Mouse (Mus musculus) forebrain, embryonic 10.5 days (tissue): Measurements from ENCODE around the gene Clk4. TPM values are rescaled to one million over a fixed set of nuclear protein-coding genes. Genes with fewer than 3 reads are reported as not detected.

Experiments used
- DNase-seq: peaks from one replicate; pipeline ENCODE4 v3.0.0-alpha.2; 2017; ENCODE audit warnings: low spot score; ENCODE audit errors: extremely low spot score
- H3K27ac ChIP-seq: fragments of 300-500 bp; sonication (generic); 2 replicates; pipeline ENCODE4 v1.5.1; 2016; ENCODE audit warnings: mild to moderate bottlenecking
- H3K27me3 ChIP-seq: fragments of 300-500 bp; sonication (generic); 2 replicates; pipeline ENCODE4 v1.6.1; 2016; ENCODE audit warnings: mild to moderate bottlenecking; ENCODE audit not compliant: poor library complexity, severe bottlenecking
- H3K36me3 ChIP-seq: fragments of 300-500 bp; sonication (generic); replicated peaks from 2 replicates; pipeline ENCODE4 v1.6.1; 2016; ENCODE audit warnings: mild to moderate bottlenecking, moderate library complexity
- H3K4me1 ChIP-seq: fragments of 300-500 bp; sonication (generic); 2 replicates; pipeline ENCODE4 v1.6.1; 2016
- H3K4me3 ChIP-seq: fragments of 300-500 bp; sonication (generic); 2 replicates; pipeline ENCODE4 v1.5.1; 2016; ENCODE audit warnings: mild to moderate bottlenecking, moderate library complexity
- H3K9me3 ChIP-seq: fragments of 300-500 bp; sonication (generic); 2 replicates; pipeline ENCODE4 v1.6.1; 2016; ENCODE audit warnings: mild to moderate bottlenecking, moderate library complexity
- WGBS: fragments of 180-500 bp; shearing (Covaris S2); methylation state at CpG from one replicate; pipeline ENCODE4 v1.1.7; 2016; 5-methylcytosine and 5-hydroxymethylcytosine counted together
- polyA plus RNA-seq: library from polyadenylated mRNA; unstranded; fragments of >200 nt; fragmentation: Nextera tagmentation; extraction: Ambion mirVana; gene quantifications from 2 replicates; pipeline ENCODE4 v1.2.1, GENCODE M21; 2016

Clk4 gene
- polyA plus RNA-seq, 1 experiment from 2014 or later: 109 TPM

- Histone ChIP-seq H3K27ac (no peak overlapping the region), H3K36me3 (no peaks in the 10 kb centered on the region), H3K27me3 (no peaks in the 10 kb centered on the region), H3K4me3 (no peak overlapping the region), H3K4me1 (0 out of 2 replicates have a peak, but pooled peaks cover 5% of the 10 kb centered on the region), H3K9me3 (no peaks in the 10 kb centered on the region)
- DNase-seq: no peak
- WGBS: 76% methylated on average over 6 of the region's 6 CpGs
Observed at GRCm38 (mm10) chr11:51326908-51327307, 65.4 kb downstream of the Clk4 start.

DNA sequence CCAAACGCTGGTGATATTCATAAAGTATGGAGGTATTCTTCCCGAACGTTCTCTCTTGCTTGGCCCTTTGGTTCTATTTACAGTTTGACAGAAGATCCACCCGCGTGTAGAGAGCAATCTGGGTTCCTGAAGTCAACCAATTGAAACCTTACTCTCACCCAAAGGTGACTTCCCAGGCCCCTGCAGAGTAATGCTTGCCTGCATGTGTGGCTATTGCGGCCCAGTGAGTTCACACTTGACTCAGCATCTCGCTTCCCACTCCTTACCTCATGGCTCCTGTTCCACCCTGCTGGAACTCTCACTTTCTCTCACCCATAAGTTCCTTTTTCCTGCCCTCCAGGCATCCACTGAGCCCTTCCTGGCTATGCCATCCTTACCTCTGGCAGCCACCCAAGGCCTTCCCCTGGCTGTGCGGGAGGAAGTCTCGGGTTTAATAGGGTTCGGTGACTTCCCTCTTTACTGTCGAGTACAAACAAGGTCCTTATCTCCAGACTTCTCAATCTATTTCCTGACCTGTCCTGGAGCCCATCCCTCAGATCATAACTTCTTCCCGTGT is 66.9 kb downstream of the Clk4 start:
- no peak overlapping the region for H3K27ac ChIP-seq
- H3K27me3 ChIP-seq: no peaks in the 10 kb centered on the region
- H3K36me3 ChIP-seq: no peaks in the 10 kb centered on the region
- WGBS: 92% methylated on average over 12 of the region's 12 CpGs
- H3K9me3 ChIP-seq: no peaks in the 10 kb centered on the region
- H3K4me3 ChIP-seq: no peak overlapping the region
- H3K4me1 ChIP-seq: 0 out of 2 replicates have a peak, but pooled peaks cover 5% of the 10 kb centered on the region
- no peak for DNase-seq

- no peak for DNase-seq
- no peaks in the 10 kb centered on the region for H3K27me3 ChIP-seq
- no peaks in the 10 kb centered on the region for H3K9me3 ChIP-seq
- no peak overlapping the region for H3K4me3 ChIP-seq
- no peaks in the 10 kb centered on the region for H3K36me3 ChIP-seq
- no peak overlapping the region for H3K27ac ChIP-seq
- 0 out of 2 replicates have a peak, but pooled peaks cover 5% of the 10 kb centered on the region for H3K4me1 ChIP-seq
- WGBS: 83% methylated on average over 11 of the region's 11 CpGs
Observed at GRCm38 (mm10) chr11:51329837-51330714, 68.5 kb downstream of the Clk4 start.

Other genes with a start within 250 kb of the Clk4 start
- 0.10 TPM in 1 of 2 replicates, not detected in the other for gene Olfr54, start 247.5 kb upstream of the Clk4 start, polyA plus RNA-seq
- not detected in 2 replicates for gene Olfr1375, start 213.6 kb upstream of the Clk4 start, polyA plus RNA-seq
- gene Zfp354a, start 202.5 kb upstream of the Clk4 start, polyA plus RNA-seq: 7.6 and 8.6 TPM in 2 replicates
- gene Gm12569, start 41.3 kb upstream of the Clk4 start, polyA plus RNA-seq: not detected in 2 replicates
- gene BC049762, start 1.3 kb downstream of the Clk4 start, polyA plus RNA-seq: 0.49 and 1.3 TPM in 2 replicates
- 6.1 TPM in 2 replicates for gene Col23a1, start 28.2 kb downstream of the Clk4 start, polyA plus RNA-seq